Mouse (Mus musculus): Measurements from ENCODE around the gene Ugt1a10. TPM values are rescaled to one million over a fixed set of nuclear protein-coding genes. Genes with fewer than 3 reads are reported as not detected.
"Not testable (repeated sequence)": the region's sequence is repeated elsewhere in the genome, so short reads cannot be mapped to it uniquely, and the experiment has no call there.

Ugt1a10 gene
- polyA plus RNA-seq, 1 experiment from 2014 or later, result not detected

DNA sequence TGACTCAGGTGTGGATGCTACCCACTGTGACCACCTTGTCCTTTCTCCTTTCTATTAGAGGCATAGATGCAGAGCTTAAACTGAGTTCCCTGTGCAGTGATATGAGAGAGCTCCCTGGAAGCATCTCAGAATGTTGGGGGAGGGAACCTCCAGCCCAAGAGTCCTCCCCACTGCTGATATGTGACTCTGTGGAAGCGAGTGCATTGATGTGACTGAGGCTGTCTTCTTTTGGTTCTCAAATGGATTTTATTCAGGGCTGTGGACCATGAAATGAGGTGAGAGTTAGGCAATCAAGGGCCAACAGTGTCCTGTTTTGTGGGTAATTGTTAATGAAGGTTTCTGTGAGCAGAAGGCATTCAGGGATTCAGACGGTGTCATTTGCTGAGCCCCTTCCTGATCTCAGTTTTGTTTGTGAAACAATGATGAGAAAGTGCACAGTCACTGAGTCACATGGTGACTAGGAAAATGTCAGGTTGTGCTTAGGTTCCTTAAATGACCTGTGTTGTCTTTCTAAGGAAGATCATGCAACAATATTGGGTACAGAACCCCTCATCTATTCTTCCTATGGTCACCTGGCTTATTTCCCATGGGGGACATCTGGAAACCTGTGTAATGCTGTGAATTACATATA lies 11.4 kb downstream of the Ugt1a10 start:
- H3K4me3 ChIP-seq; DNase-seq (ENCODE audit: low spot score); H3K36me3 ChIP-seq (replicated peaks); H3K27ac ChIP-seq (replicated peaks); H3K9me3 ChIP-seq; H3K27me3 ChIP-seq (replicated peaks; ENCODE audit: low read depth, poor library complexity, severe bottlenecking); H3K4me1 ChIP-seq: not testable (repeated sequence)
- 71% methylated on average over 1 of the region's 2 CpGs for WGBS

DNA sequence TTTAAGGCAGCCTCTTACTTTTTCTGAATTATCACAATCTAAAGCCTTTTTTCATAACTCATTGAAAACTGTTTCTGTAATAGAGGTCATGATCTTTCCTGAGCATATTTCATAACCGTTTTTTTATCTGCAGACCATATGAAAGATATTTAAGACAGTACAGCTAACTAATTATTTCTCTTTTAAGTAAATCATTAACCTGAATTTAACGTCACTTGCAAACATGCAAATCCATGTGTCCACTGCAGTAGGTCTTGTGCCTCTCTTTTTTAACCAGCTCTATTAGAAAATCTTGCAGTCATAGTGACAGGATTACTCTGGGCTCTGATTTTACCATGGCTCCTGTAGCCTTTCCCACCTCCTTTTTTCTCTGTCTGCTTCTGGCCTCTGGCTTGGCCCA lies 15.3 kb downstream of the Ugt1a10 start, which contains the start of gene Ugt1a9:
TSS of gene Ugt1a9 (plus strand) at position 306 of the 400 bp plus-strand sequence.
- DNase-seq (ENCODE audit: low spot score), result no peak
- no peak within 1 kb of the TSS for H3K27ac ChIP-seq (replicated peaks)
- 84% methylated on average over 2 of the region's 2 CpGs for WGBS
- no peaks in the 10 kb centered on the region for H3K27me3 ChIP-seq (replicated peaks; ENCODE audit: low read depth, poor library complexity, severe bottlenecking)
- H3K36me3 ChIP-seq (replicated peaks), result no peaks in the 10 kb centered on the region
- H3K4me1 ChIP-seq, result peaks cover 5% of the 10 kb centered on the region; the same call in 1 of the 2 replicates
- no peaks in the 10 kb centered on the region for H3K9me3 ChIP-seq
- H3K4me3 ChIP-seq, result no peak within 1 kb of the TSS

DNA sequence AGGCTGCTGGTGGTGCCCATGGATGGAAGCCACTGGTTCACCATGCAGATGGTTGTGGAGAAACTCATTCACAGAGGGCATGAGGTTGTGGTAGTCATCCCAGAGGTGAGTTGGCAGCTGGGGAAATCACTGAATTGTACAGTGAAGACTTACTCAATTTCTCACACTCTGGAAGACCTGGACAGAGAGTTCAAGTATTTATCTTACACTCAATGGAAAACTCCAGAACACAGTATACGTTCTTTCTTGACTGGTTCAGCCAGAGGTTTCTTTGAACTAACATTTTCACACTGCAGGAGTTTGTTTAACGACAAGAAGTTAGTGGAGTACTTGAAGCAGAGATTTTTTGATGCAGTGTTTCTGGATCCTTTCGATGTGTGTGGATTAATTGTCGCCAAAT lies 15.7 kb downstream of the Ugt1a10 start:
- Histone ChIP-seq H3K27ac (replicated peaks) (no peak overlapping the region), H3K27me3 (replicated peaks; ENCODE audit: low read depth, poor library complexity, severe bottlenecking) (no peaks in the 10 kb centered on the region), H3K36me3 (replicated peaks) (no peaks in the 10 kb centered on the region), H3K4me3 (no peak overlapping the region), H3K9me3 (no peaks in the 10 kb centered on the region), H3K4me1 (peaks cover 5% of the 10 kb centered on the region; the same call in 1 of the 2 replicates)
- DNase-seq (ENCODE audit: low spot score), result no peak
- 86% methylated on average over 4 of the region's 4 CpGs for WGBS

DNA sequence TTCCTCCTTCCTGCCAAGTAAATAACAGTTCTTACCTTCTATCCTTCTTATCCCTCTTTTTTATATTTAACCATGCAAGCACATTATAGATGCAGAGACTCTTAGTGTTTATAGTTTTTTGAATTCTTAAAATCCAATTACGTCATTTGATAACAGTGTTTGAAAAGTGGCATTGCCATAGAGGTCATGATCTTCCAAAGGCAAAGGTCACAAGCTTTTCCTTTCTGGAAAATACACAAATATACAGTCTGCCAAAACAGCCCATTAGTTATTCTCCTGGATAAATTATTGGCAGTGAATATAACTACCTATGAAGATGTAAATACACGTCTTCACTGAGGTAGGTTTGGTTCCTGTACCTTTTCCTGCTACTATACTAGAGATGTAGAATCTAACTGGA lies 19.3 kb downstream of the Ugt1a10 start:
- Histone ChIP-seq H3K27me3 (replicated peaks; ENCODE audit: low read depth, poor library complexity, severe bottlenecking) (no peaks in the 10 kb centered on the region), H3K4me1 (peaks cover 4% of the 10 kb centered on the region; the same call in 1 of the 2 replicates), H3K4me3 (no peak overlapping the region), H3K36me3 (replicated peaks) (no peaks in the 10 kb centered on the region), H3K9me3 (no peaks in the 10 kb centered on the region), H3K27ac (replicated peaks) (no peak overlapping the region)
- 86% methylated on average over 2 of the region's 2 CpGs for WGBS
- no peak for DNase-seq (ENCODE audit: low spot score)

DNA sequence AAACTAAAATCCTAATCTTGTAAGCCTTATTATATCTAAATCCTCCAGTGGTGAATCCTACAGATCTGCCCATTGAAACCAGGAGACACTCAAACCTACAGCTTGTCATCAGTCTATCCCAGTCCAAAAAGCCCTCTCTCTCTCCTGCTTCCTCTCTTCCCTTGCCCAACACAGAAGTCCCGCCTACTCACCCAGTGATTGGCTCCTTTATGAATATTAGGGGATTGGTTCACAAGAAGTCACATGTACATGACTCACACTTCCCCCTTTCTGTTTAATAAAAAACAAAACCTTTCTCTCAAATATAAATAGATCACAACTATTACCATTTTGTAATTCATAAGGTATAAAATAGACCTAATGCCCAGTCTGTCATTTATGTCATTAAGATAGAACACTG lies 21.9 kb downstream of the Ugt1a10 start:
- no peak for DNase-seq (ENCODE audit: low spot score)
- Histone ChIP-seq H3K36me3 (replicated peaks) (no peaks in the 10 kb centered on the region), H3K27ac (replicated peaks) (no peak overlapping the region), H3K27me3 (replicated peaks; ENCODE audit: low read depth, poor library complexity, severe bottlenecking) (no peaks in the 10 kb centered on the region), H3K9me3 (no peaks in the 10 kb centered on the region), H3K4me3 (no peak overlapping the region), H3K4me1 (no peaks in the 10 kb centered on the region)
- WGBS, result 86% methylated on average over 1 of the region's 1 CpGs

DNA sequence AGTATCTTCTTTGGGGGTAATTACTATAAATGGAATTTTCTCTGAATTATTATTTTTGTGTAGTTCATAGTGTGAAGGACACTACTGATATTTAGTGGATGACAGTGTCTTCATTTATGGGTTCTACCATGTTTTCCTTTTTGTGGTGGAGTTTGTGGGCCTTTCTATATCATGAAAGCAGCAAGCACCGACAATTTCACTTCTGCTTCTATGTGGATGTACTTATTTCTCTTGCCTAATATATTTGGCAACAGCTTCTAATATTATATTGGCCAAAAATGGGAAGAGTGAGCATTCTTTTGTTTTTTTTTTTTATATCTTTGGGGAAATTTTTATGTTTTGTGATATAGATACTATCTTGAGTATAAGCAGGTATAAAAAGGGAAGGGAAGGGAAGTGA lies 26.5 kb downstream of the Ugt1a10 start:
- H3K36me3 ChIP-seq (replicated peaks), result no peaks in the 10 kb centered on the region
- 93% methylated on average over 1 of the region's 1 CpGs for WGBS
- no peaks in the 10 kb centered on the region for H3K4me1 ChIP-seq
- DNase-seq (ENCODE audit: low spot score), result no peak
- no peak overlapping the region for H3K4me3 ChIP-seq
- H3K27ac ChIP-seq (replicated peaks), result no peak overlapping the region
- H3K27me3 ChIP-seq (replicated peaks; ENCODE audit: low read depth, poor library complexity, severe bottlenecking), result no peaks in the 10 kb centered on the region
- no peaks in the 10 kb centered on the region for H3K9me3 ChIP-seq

DNA sequence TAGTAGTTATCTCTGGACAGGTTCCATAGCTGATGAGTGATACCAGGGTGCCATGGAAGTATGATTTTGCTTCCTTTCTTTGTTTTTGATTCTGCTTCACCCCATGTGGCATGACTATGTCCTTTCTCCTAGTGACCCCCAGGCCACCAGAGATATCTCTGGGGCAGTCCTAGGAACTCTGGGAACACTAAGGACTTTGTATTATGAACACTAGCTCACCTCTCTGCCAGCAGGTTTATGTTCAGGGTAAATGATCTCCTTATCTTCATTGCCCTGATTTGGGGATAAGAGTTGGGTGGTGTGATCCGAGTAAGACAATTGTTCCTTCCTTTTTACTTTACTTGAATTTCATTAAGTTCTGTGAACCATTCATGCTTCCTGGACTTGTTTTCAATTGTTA lies 30.9 kb downstream of the Ugt1a10 start:
- no peak for DNase-seq (ENCODE audit: low spot score)
- Histone ChIP-seq H3K27me3 (replicated peaks; ENCODE audit: low read depth, poor library complexity, severe bottlenecking) (no peaks in the 10 kb centered on the region), H3K4me3 (no peak overlapping the region), H3K27ac (replicated peaks) (no peak overlapping the region), H3K9me3 (no peaks in the 10 kb centered on the region), H3K4me1 (no peaks in the 10 kb centered on the region), H3K36me3 (replicated peaks) (no peaks in the 10 kb centered on the region)
- WGBS, result 74% methylated on average over 1 of the region's 1 CpGs

DNA sequence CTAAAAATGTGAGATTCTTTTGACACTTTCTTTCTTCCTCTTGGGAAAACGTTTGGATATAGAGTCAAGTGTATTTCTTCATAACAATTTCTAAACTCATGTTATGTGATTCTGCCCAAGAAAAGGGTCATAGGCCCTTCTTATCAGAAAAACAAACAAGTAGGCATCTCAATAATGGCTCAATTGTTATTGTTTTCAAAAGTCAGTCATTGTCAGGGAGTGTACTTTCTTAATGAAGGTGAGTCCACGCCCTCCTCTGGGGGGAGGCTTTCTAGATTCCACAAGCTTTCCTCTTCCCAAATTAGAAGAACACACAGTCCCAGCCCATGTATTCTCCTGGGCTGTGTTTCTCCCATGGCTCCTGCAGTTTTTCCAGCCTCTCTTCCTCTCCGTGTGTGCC lies 32.3 kb downstream of the Ugt1a10 start, which contains the start of gene Ugt1a8:
TSS of gene Ugt1a8 (plus strand) at position 301 of the 400 bp plus-strand sequence.
- WGBS, result 81% methylated on average over 3 of the region's 3 CpGs
- Histone ChIP-seq H3K4me3 (no peak within 1 kb of the TSS), H3K4me1 (no peaks in the 10 kb centered on the region), H3K27ac (replicated peaks) (no peak within 1 kb of the TSS), H3K36me3 (replicated peaks) (no peaks in the 10 kb centered on the region), H3K27me3 (replicated peaks; ENCODE audit: low read depth, poor library complexity, severe bottlenecking) (no peaks in the 10 kb centered on the region), H3K9me3 (no peaks in the 10 kb centered on the region)
- no peak for DNase-seq (ENCODE audit: low spot score)

DNA sequence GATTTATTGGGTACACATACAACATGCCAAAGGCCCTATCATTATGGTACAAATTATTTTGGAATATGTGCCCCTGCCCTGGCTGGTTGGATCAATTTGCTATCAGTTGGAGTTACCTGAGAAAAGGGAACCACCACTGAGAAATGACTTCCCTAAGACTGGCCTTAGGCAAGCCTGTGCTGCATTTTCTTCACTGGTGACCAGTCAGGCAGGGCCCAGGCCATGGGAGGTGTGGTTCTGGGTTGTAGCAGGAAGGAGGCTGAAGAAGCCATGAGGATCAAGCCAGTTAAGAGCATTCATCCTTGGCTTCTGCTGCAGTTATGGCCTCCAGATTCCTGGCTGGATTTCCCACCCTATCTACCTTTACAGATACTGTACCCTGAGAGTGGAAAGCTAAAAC lies 37.2 kb downstream of the Ugt1a10 start:
- Histone ChIP-seq H3K27ac (replicated peaks) (no peak overlapping the region), H3K36me3 (replicated peaks) (no peaks in the 10 kb centered on the region), H3K4me3 (no peak overlapping the region), H3K4me1 (peaks cover 7% of the 10 kb centered on the region), H3K27me3 (replicated peaks; ENCODE audit: low read depth, poor library complexity, severe bottlenecking) (no peaks in the 10 kb centered on the region), H3K9me3 (no peaks in the 10 kb centered on the region)
- DNase-seq (ENCODE audit: low spot score), result no peak

DNA sequence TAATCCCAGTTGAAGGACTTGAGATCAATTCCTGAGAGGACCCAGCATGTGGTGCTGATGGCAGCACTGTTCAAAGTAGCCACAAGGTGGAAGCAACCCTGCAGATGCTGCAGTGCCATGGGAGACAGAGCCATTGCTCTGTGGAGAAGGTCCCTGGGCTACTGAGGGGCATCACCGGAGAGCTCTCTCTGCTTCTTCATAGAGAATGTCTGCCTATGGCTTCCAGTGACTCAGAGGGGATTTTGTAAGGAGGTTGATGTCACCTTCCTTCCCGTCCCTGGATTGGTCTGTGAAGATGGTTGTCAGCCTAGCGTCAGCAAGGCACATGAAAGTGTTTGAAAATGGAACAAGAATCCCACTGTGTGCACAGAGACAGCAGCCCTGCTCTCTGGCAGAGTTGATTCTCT lies 39.1 kb downstream of the Ugt1a10 start:
- H3K9me3 ChIP-seq; H3K4me1 ChIP-seq; H3K36me3 ChIP-seq (replicated peaks); H3K4me3 ChIP-seq; H3K27me3 ChIP-seq (replicated peaks; ENCODE audit: low read depth, poor library complexity, severe bottlenecking); H3K27ac ChIP-seq (replicated peaks): not testable (repeated sequence)
- WGBS, result 72% methylated on average over 3 of the region's 3 CpGs
- DNase-seq (ENCODE audit: low spot score), result peak; percentile 9

DNA sequence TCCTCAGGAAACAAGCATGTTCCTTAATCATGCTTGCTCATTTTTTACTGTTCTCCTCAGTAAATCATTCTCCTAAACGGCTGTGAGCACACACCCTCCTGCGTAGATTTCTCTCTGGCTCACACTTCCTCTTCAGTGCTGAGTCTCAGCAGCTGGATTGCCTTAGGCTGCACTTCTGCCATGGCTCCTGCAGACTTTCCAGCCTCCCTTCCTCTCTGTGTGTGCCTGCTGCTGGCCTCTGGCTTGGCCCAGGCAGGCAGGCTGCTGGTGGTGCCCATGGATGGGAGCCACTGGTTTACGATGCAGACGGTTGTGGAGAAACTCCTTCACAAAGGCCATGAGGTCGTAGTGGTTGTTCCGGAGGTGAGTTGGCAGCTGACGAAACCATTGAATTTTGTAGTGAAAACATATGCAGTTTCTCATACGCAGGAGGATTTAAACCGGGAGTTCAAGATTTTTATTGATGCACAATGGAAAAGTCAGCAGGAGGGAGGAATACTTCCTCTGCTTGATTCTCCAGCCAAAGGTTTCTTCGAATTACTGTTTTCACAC lies 39.8 kb downstream of the Ugt1a10 start, which contains the start of gene Ugt1a7c:
TSS of gene Ugt1a7c (plus strand) at position 122 of the 552 bp plus-strand sequence.
- Histone ChIP-seq H3K9me3 (no peaks in the 10 kb centered on the region), H3K4me3 (no peak within 1 kb of the TSS), H3K36me3 (replicated peaks) (no peaks in the 10 kb centered on the region), H3K27ac (replicated peaks) (peak within 1 kb of the TSS; percentile 57), H3K27me3 (replicated peaks; ENCODE audit: low read depth, poor library complexity, severe bottlenecking) (no peaks in the 10 kb centered on the region), H3K4me1 (peaks cover 7% of the 10 kb centered on the region)
- DNase-seq (ENCODE audit: low spot score), result peak; percentile 16
- WGBS, result 58% methylated on average over 10 of the region's 10 CpGs

DNA sequence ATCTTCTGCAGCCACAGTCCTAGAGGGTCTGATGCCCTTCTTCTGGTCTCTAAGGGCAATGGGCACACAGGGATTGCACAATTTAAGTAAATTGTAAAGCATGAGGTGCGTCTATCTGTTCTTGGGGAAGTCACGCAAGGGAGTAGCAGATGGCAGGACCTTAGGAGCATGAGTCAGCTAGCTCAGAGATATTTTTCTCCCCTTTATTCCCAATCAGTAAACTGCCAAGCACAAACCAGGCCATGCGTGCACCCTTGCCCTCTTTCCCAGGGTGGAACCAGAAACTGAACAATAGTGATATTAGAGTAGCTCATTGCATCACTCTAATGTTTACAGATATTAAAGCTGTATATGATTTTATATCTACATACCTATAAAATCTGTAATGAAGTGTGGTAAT lies 43.4 kb downstream of the Ugt1a10 start:
- not testable (repeated sequence) for H3K36me3 ChIP-seq (replicated peaks); DNase-seq (ENCODE audit: low spot score); H3K27me3 ChIP-seq (replicated peaks; ENCODE audit: low read depth, poor library complexity, severe bottlenecking); H3K4me1 ChIP-seq; H3K9me3 ChIP-seq; H3K4me3 ChIP-seq; H3K27ac ChIP-seq (replicated peaks)
- WGBS, result 89% methylated on average over 3 of the region's 3 CpGs

DNA sequence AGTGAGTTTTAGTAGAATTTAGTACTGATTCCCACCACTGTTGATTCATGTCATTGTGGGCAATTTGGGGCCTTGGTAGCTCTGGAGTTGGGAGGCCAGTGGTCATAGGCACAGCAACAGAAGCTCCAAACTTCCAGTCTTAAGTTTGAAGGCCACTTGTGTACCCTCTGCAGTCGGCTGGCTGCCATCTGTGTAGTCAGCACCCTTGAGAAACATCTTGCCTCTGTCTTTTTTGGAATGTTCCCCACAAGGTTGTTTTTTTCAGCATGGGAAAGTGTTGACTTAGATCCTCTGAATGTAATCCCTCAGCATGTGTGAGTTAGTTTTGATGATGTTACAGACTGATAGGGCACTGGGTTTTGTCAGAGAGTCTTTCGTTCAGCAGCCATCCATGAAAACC lies 44.5 kb downstream of the Ugt1a10 start:
- not testable (repeated sequence) for H3K27me3 ChIP-seq (replicated peaks; ENCODE audit: low read depth, poor library complexity, severe bottlenecking); H3K36me3 ChIP-seq (replicated peaks); H3K4me1 ChIP-seq; H3K27ac ChIP-seq (replicated peaks); H3K9me3 ChIP-seq; H3K4me3 ChIP-seq; DNase-seq (ENCODE audit: low spot score)
- WGBS, result 83% methylated on average over 2 of the region's 2 CpGs

Measured in embryonic facial prominence, embryonic 10.5 days (tissue).